Mouse (Mus musculus): ENCODE measurements around the gene Gm38393.
A peak's percentile ranks its signal among the peaks of the same experiment; 100 is the strongest.

Gm38393 gene

GRCm38 (mm10) chr7:60004606-60005330 is at the start of gene Gm38393, which contains the start of gene Snurf:
TSS of gene Gm38393 (minus strand) at chr7:60005064.
TSS of gene Snurf (minus strand) at chr7:60005049.
- peak; percentile 79 for DNase-seq (ENCODE audit: low spot score)

GRCm38 (mm10) chr7:60047481-60048201 is 42.8 kb upstream of the Gm38393 start:
- peak; percentile 60 for DNase-seq (ENCODE audit: low spot score)

- DNase-seq (ENCODE audit: low spot score), result no peak
Measured at GRCm38 (mm10) chr7:60013186-60013585, 8.3 kb upstream of the Gm38393 start.

- DNase-seq (ENCODE audit: low spot score), result no peak
Measured at GRCm38 (mm10) chr7:60007727-60008360, 3.0 kb upstream of the Gm38393 start.

- no peak for DNase-seq (ENCODE audit: low spot score)
Measured at GRCm38 (mm10) chr7:60006262-60006661, 1.4 kb upstream of the Gm38393 start.

- DNase-seq (ENCODE audit: low spot score), result peak; percentile 26
Measured at GRCm38 (mm10) chr7:60003921-60004605, 801 bp downstream of the Gm38393 start.

GRCm38 (mm10) chr7:60003006-60003865 is 1.6 kb downstream of the Gm38393 start:
- DNase-seq (ENCODE audit: low spot score), result peak; percentile 18

- DNase-seq (ENCODE audit: low spot score), result no peak
Measured at GRCm38 (mm10) chr7:59978646-59979045, 26.2 kb downstream of the Gm38393 start.

Measured in layer of hippocampus, adult 11-12 months (tissue).